Mouse (Mus musculus) layer of hippocampus, adult 11-12 months (tissue): ENCODE data around the gene Wnt10a.

ENCODE experiments used
- DNase-seq: peaks from one replicate; pipeline ENCODE4 v3.0.0; 2022; ENCODE audit warnings: low spot score

The Wnt10a gene

DNA sequence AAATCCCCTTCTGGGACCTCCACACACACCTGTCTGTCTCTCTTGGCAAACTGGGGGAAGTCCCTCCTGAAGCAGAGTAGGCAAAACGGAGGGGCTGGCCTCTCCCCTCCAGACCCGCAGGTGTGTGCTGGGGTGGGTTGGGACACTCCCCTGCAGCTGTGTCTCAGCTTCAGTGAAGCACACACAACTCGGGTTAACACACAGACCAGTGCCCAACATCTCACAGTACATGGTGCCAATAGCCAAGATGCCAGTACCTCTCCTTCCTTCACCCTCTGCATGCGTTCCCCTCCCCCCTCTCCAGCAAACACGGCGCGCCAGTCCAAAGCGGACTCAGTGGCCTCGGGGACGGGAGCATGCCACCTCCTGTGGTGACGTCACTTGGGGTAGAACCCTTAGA, at the start of gene Wnt10a:
Wnt10a (plus strand) TSS at position 268 of the 400 bp plus-strand sequence.
- no peak for DNase-seq

DNA sequence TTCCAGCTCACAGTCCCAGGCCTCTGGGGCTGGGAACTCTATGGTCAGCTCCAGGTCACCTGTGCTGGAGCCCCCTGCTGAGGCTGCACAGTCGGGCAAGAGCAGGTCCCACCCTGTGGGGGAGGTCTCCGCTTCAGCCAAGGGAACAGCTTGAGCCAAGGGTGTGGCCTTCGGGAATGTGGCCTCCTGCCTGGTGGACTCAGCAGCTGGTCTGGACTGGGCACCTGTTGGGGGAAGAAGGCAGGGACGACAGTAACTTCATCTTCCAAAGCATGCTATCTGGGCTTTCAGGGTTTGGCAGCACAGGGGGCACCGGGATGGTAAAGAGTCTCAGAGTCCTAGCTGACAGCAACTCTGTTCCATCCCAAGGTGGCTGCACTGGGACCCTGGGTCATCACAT, 44.0 kb upstream of the Wnt10a start:
- DNase-seq, result no peak

DNA sequence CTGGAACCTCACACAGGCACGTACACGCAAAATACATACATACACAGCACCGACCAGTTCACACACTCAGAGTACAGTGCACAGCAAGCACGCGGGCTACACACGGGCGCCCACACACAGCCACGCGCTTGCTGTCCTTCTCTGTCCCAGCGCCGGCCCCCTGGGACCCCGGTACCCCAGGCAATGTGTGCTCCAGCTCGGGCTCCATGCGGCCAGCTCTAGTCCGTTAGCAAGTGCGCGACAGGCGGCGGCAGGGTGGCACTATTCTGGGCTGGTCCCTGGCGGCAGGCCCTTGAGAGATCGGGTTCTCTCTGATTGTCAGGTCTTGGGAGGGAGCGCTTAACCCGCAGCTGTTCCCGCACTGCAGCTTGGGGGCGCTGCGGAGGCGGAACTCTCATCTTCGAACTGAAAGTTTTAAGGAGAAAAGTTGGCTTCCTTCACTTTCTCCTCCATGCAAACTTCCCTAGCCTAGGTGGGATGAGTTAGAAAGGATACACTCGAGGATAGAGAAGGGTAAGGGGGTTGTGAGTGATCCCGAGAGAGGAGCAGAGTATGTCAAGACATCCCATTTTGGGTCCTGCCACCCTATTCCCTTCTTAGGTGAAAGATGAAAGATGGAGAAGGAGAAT, 42.6 kb upstream of the Wnt10a start, which contains the start of gene Prkag3:
Prkag3 (minus strand) TSS at position 579 of the 629 bp plus-strand sequence.
- DNase-seq, result peak; percentile 42

- no peak for DNase-seq
Observed at GRCm38 (mm10) chr1:74749301-74749700, 42.0 kb upstream of the Wnt10a start.

DNA sequence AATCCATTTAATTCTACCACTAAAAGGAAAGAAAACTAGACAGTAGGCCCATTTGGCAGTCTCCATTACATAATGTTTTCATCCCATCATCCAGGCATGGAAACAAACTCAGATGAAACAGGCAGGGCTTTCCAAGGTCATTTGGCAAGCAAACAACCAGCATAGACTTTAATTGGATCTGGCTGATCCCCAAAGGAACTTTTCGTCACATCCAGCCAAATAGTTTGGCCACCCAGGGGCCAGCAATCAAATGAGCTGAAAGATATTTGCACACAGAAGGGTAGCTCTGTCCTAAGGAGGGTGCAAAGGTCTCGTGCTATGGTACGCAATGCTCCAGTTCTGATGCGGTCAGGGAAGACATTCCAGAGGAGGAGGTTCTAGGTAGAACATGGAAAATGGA, 40.6 kb upstream of the Wnt10a start:
- no peak for DNase-seq

DNA sequence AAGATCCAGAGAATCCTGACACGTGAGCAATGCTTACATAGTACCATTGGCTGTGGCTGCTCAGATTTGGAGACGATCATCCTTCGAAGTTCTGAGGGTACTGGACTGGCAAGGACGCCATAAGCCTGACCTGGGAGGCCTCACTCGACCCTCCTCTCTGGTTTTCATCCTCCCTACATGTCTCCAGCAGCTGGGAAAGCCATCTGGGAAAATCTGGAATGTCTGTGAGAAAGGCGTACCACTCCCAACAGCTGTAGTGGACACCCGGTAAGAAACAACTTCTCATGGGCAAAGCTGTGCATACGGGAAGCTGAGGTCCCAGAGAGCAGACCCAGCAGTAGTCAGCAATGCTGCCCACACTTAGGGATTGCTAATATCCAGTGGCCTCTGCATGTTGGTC, 39.2 kb upstream of the Wnt10a start:
- DNase-seq, result no peak

- no peak for DNase-seq
Observed at GRCm38 (mm10) chr1:74752833-74753232, 38.5 kb upstream of the Wnt10a start.

GRCm38 (mm10) chr1:74753266-74753974, 37.9 kb upstream of the Wnt10a start:
- DNase-seq, result no peak

- no peak for DNase-seq
Observed at GRCm38 (mm10) chr1:74754175-74754785, 37.0 kb upstream of the Wnt10a start.

- DNase-seq, result peak; percentile 59
Observed at GRCm38 (mm10) chr1:74759773-74760172, 31.5 kb upstream of the Wnt10a start.

DNA sequence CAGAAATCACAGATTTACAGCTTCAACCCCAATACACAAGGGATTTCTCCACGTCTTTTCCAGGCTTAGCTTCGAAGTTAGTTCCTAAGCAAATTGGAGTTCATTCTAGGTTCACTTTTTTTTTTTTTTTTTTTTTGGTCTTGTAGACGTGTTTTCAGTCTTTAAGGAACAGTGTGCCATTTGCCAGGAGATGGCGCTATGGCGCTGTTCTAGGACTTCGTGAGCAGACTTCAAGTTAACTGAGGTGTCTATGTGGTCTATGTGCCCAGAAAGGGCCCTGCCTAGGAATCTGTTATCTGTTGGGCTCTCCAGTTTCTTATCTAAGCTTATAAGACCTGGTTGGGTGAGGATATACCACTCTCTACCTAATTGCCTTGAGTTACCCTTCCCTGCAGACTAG, 28.2 kb upstream of the Wnt10a start:
- DNase-seq, result peak; percentile 77

DNA sequence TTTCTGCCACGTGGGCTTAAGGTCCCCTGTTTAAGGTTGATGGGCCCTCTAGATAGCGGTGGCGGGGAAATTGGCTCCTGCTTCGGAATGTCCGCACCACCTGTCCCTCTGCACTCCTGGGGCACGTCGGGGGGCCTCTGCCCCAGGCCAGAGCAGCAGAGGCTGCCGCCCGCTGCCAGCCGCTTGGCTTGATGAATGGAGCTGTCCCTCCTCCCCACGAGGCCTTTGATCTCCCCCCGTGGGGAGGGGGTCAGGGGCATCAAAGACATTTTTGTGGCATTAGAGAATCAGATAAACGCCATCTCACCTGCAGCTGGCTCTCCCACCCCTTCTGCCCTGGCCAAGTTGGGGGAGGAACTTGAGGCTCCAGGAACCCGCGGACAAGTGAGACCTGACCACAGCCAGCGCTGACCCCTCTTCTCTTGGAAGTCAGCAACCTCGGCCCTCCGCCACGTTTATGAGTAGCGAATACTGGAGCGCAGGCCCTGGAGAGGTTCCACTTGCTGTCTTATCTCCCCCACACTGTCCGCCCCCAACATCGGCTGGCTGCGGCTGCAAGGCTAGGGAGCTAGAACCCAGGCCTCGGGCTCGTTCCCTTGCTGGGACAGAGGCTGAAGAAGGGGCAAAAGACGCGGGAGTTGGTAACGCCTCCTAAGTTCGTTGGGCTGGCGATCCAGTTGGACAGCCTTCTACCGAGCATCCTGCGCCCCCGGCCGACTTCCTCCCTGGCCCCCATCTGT, 20.4 kb upstream of the Wnt10a start:
- no peak for DNase-seq

GRCm38 (mm10) chr1:74771467-74771844, 19.9 kb upstream of the Wnt10a start:
- DNase-seq, result no peak

GRCm38 (mm10) chr1:74771845-74771930, 19.6 kb upstream of the Wnt10a start, which contains the start of gene Wnt6:
Gene Wnt6, plus strand, starts transcription at chr1:74771892.
- DNase-seq, result no peak

DNA sequence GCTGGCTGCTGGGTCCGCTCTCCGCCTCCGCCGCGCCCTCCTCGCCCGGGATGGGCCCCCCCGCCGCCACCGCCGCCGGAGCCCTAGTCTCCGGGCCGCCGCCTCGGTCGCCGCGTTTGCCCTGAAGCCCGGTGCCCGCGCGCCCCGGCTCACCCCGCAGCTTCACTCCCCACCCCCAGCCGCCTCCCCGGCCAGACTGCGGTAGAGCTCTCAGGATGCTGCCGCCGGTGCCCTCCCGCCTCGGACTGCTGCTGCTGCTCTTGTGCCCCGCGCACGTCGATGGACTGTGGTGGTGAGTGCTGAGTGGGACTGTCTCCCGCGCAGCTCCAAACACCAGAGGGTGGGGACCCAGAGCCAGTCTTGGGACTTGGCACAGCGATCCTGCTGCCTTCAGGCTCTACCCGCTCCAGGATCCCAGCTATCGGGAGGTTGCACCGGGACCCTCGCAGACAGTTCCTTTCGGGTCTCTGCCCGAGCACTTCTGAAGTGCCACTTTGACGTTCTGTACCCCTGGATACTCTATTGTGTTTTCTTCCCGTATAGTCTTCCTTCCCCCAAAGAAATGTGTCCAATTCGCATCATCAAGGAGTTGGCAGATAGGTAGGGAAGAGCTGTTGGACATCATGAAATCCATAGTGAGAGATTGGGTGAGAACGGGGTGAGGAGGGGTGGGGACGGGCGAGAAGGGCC, 19.2 kb upstream of the Wnt10a start:
- DNase-seq, result no peak

DNA sequence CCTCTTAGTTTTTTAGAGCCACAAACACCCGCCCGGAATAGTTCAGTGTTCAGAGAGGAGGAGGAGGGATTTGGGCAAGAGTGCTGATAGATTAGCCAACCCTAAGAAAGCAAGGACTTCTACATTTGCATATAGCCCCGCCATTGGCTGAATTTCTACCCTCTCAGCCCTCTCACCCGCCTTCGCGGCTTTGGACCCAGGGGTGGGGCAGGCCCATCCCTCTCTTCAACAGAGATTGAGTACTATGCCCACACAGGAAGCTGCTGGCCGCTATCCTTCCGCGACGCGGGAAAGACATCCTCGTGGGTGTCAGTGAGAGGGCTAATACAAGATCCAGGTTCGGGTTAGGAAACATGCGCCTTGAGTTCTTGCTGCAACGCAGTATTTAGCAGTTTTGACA, 18.2 kb upstream of the Wnt10a start:
- DNase-seq, result peak; percentile 52

DNA sequence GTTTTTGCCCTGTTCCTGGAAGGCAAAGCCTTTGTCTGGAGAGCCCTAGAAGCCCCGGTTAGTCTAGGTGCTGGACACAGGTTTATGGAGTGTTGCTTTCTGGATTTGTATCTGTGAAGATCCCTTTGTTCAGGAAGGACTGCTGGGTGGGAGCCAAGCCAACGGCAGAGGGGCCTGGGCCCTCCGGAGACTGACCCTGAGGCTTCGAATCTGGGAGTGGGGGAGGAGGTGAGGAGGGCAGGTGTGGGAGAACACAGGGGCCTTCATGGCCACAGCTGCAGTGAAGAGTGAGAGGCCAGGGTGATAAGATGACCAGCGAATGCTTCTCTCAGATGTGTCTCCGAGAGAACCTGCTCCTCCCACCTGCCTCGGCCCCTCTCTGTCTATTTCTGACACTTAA, 17.3 kb upstream of the Wnt10a start:
- no peak for DNase-seq

GRCm38 (mm10) chr1:74775816-74776215, 15.5 kb upstream of the Wnt10a start:
- no peak for DNase-seq

DNA sequence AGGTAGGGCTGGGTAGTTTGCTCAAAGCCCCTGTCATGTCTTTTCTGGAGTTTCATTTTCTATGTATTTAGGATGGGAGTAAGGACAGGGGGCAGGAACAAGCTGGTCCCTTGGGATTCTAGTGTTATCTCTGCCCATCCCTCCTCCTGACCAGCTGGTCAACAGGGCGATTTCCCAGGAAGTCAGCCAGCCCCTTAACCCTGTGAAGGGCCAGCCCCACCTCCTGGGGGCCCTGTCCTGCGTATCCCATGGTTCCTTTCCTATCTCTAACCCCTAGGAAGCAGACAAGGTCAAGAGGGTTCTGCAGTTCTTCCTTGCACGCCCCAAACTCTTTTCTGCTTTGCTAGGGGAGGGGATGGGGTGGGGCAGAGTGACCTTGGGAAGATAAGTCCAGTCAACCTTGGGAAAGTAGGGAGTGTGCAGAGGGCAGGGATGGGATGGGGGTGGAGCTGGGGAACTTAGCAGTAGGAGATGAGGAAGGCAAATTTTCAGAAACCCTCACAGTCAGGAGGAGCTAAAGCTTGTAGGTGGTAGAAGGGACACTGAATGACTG, 12.3 kb upstream of the Wnt10a start:
- DNase-seq, result no peak

DNA sequence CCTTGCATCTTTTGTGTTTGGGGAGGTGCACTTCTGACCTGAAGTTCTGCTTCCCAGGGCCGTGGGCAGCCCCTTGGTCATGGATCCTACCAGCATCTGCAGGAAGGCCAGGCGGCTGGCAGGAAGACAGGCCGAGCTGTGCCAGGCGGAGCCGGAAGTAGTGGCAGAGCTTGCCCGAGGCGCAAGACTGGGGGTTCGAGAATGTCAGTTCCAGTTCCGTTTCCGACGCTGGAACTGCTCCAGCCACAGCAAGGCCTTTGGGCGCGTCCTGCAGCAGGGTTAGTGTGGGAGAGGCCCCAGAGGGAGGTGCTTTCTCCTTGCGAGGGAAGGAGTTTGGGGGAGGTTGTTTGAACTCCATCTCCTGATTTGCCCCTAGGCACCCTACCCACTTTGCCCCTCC, 9.3 kb upstream of the Wnt10a start:
- DNase-seq, result no peak

DNA sequence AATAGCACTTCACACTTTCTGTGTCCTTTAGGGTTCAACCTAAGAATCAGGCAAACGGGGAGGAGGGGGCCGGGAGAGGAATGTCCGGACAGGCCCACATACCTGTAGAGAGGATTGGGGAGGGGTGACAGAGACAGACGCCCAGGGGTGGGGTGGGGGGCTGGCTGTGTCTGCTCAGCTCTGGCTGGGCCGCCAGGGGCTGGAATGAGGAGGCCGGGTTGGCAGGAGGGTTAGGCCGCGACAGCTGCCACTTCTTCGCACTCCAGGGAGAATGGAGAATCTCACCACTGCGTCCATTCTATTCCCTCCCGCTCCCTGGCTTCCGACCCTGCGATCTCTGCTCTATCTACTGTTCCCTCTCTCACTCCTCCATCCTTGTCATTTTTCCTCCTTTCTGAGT, 7.8 kb upstream of the Wnt10a start:
- DNase-seq, result no peak

DNA sequence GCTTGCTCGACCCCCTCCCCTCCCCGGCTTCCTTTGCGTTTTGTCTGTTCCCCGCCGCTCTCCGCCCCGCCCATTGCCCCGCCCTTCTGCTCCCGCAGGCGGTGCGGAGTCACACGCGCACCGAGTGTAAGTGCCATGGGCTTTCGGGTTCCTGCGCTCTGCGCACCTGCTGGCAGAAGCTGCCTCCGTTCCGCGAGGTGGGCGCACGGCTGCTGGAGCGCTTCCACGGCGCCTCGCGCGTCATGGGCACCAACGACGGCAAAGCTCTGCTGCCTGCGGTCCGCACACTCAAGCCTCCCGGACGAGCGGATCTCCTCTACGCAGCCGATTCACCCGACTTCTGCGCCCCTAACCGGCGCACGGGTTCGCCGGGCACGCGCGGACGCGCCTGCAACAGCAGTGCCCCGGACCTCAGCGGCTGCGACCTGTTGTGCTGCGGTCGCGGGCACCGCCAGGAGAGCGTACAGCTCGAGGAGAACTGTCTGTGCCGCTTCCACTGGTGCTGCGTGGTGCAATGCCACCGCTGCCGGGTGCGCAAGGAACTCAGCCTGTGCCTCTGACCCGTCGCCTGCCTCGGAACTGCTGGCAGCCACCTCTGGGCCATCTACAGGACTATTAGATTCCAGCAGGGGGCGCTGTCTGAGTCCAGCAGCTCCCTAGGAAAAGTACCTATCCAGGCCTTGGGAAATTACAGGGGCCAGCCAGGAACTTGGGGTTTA, 7.1 kb upstream of the Wnt10a start:
- peak; percentile 56 for DNase-seq
